Mouse (Mus musculus): ENCODE results near the gene Casp12. TPM values are rescaled to one million over a fixed set of nuclear protein-coding genes. Genes with fewer than 3 reads are reported as not detected.

Casp12 gene
- 4.8 and 7.9 TPM in 2 replicates for polyA plus RNA-seq (2014; fragmentation: Nextera tagmentation; extraction: Ambion mirVana)

DNA sequence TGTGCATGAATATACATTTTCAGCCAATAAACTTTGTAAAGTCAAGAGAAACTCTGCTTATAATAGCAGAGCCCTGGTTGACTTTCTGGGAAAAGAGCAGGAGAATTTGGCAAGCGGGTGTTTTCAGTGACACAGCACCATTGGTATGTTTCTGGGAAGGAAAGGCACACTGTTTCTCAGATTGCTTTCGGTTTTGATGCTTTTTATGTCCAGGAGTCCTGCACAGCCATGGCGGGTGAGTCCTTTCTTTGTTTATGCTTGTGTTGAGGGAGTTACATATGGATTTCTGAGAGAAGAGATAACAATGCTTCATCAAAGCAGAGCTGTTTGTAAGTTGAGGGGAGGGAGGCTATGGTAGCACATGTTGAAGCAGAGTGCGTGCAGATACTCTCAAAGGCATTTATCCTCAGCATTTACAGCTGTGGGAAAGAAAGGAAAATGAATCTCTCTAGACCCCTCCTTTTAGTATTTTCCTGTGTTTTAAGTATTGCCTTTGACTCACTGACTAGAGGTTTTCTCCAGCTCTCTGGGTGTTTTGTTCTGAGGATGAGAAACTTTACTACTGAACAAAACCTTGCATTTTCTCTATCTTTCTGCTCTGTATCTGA is at the start of gene Casp12:
Gene Casp12, plus strand, starts transcription at position 140 of the 608 bp plus-strand sequence.
- Histone ChIP-seq H3K4me3 (ENCODE audit: low read depth, low read length) (no peak within 1 kb of the TSS), H3K9me3 (ENCODE audit: control insufficient read depth, low read length) (no peaks in the 10 kb centered on the region), H3K27ac (replicated peaks; ENCODE audit: low read depth, low read length) (no peak within 1 kb of the TSS), H3K9ac (ENCODE audit: low read depth, low read length) (no peak within 1 kb of the TSS), H3K27me3 (replicated peaks; ENCODE audit: control insufficient read depth, insufficient read depth, low read length) (no peaks in the 10 kb centered on the region), H3K36me3 (ENCODE audit: control insufficient read depth, insufficient read depth, low read length) (no peaks in the 10 kb centered on the region), H3K4me2 (ENCODE audit: low read depth, low read length) (no peak within 1 kb of the TSS), H3K4me1 (ENCODE audit: control insufficient read depth, insufficient read depth, low read length) (no peaks in the 10 kb centered on the region)
- WGBS, result 58% methylated on average over 4 of the region's 4 CpGs
- DNase-seq (ENCODE audit: low spot score) (peak; percentile 17), ATAC-seq (ENCODE audit: low read depth) (no peak)

DNA sequence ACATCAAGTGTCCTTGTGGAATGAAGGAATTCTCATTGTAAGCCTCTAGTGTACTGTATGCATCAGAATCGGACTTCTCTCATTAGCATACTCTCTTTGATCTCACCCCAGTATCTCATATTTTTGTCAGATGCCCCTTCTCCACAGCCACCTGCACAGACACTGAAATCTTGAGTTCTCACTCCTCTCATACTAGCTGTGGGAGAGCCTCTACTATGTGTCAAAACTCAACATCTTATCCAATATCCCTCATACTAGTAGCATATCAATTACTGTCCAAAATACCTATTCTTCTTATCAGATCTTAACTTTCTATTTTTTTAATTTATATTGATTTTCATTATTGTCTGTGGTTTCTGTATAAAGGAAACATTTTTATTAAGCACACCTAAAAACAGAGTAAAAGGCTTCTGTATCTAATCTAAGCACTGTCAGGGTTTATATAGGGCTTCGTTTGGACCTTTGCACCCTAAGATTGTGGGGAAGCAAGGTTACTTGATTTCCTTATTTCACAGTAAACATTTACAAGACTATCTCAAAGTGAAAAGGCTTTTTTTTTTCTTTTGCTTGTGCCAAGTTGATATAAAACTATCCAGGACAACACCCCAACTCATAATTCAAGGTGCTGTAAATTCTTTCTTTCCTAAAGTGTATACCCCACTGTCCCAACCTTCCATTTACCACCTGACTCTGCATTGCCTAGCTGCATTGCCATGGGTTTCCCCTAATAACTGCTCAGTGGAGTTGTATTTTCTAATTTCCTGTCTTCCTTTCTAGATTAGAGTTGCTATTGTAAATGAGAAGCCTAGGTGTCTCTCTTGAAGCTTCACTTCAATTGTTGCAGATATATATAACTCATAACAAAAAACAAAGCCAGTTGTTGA is 48.6 kb upstream of the Casp12 start:
- Histone ChIP-seq H3K36me3 (ENCODE audit: control insufficient read depth, insufficient read depth, low read length) (no peaks in the 10 kb centered on the region), H3K27me3 (replicated peaks; ENCODE audit: control insufficient read depth, insufficient read depth, low read length) (no peaks in the 10 kb centered on the region), H3K9me3 (ENCODE audit: control insufficient read depth, low read length) (no peaks in the 10 kb centered on the region), H3K4me3 (ENCODE audit: low read depth, low read length) (no peak overlapping the region), H3K4me1 (ENCODE audit: control insufficient read depth, insufficient read depth, low read length) (no peaks in the 10 kb centered on the region), H3K27ac (replicated peaks; ENCODE audit: low read depth, low read length) (no peak overlapping the region), H3K9ac (ENCODE audit: low read depth, low read length) (no peak overlapping the region), H3K4me2 (ENCODE audit: low read depth, low read length) (no peak overlapping the region)
- WGBS, result 70% methylated on average over 2 of the region's 2 CpGs
- no peak for ATAC-seq (ENCODE audit: low read depth)
- DNase-seq (ENCODE audit: low spot score), result no peak

DNA sequence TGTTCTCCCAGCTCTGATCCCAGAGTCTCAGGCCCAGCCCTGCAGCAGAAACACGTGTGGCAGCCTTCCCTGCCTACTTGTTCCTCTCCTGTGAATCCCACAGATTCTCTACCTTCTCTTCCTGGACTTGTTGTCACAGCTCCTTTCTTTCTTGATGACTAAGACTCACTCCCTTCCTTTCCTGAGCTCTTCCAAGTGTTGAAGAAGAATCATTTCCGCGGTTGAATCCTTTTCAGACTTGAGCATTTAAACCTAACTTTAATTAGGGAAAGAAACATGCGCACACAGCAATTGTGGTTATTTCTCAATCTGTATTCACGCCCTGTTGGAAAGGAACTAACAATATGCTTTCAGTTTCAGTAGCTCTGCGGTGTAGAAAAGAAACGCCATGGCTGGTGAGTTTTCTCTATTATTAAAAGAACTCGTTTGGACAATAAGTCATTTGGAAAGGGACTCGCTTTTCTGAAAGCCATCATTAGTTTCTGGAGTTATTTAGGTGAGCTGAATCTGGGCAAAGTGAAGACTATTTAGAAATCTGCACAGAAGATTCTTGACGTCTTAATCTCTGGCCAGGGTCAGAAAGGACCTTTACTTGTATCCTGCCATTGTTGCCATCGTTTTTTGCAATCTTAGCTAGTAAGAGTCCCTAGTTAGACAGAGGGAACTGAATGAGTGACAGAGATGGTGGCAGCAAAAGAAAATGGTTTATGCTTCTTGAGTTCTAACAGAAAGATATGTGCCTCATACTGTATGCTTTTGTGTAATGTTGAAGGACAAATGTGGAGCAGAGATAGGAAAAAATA is 46.7 kb upstream of the Casp12 start, which contains the start of gene Casp1:
Gene Casp1, plus strand, starts transcription at position 189 of the 803 bp plus-strand sequence.
- ATAC-seq (ENCODE audit: low read depth) (no peak), DNase-seq (ENCODE audit: low spot score) (no peak)
- Histone ChIP-seq H3K36me3 (ENCODE audit: control insufficient read depth, insufficient read depth, low read length) (no peaks in the 10 kb centered on the region), H3K27me3 (replicated peaks; ENCODE audit: control insufficient read depth, insufficient read depth, low read length) (no peaks in the 10 kb centered on the region), H3K9ac (ENCODE audit: low read depth, low read length) (no peak within 1 kb of the TSS), H3K4me1 (ENCODE audit: control insufficient read depth, insufficient read depth, low read length) (no peaks in the 10 kb centered on the region), H3K9me3 (ENCODE audit: control insufficient read depth, low read length) (no peaks in the 10 kb centered on the region), H3K4me2 (ENCODE audit: low read depth, low read length) (no peak within 1 kb of the TSS), H3K4me3 (ENCODE audit: low read depth, low read length) (no peak within 1 kb of the TSS), H3K27ac (replicated peaks; ENCODE audit: low read depth, low read length) (no peak within 1 kb of the TSS)
- 75% methylated on average over 11 of the region's 11 CpGs for WGBS

DNA sequence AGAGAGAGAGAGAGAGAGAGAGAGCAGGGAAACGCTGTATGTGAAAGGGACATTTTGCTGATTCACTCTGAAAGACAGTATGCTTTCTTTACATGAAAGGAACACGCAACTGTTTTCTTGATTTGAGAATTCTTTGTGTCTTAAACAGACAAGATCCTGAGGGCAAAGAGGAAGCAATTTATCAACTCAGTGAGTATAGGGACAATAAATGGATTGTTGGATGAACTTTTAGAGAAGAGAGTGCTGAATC is 46.2 kb upstream of the Casp12 start:
- Histone ChIP-seq H3K9ac (ENCODE audit: low read depth, low read length) (no peak overlapping the region), H3K36me3 (ENCODE audit: control insufficient read depth, insufficient read depth, low read length) (no peaks in the 10 kb centered on the region), H3K27ac (replicated peaks; ENCODE audit: low read depth, low read length) (no peak overlapping the region), H3K4me3 (ENCODE audit: low read depth, low read length) (no peak overlapping the region), H3K9me3 (ENCODE audit: control insufficient read depth, low read length) (no peaks in the 10 kb centered on the region), H3K4me2 (ENCODE audit: low read depth, low read length) (no peak overlapping the region), H3K27me3 (replicated peaks; ENCODE audit: control insufficient read depth, insufficient read depth, low read length) (no peaks in the 10 kb centered on the region), H3K4me1 (ENCODE audit: control insufficient read depth, insufficient read depth, low read length) (no peaks in the 10 kb centered on the region)
- no peak for DNase-seq (ENCODE audit: low spot score)
- no peak for ATAC-seq (ENCODE audit: low read depth)
- WGBS, result 69% methylated on average over 2 of the region's 2 CpGs

DNA sequence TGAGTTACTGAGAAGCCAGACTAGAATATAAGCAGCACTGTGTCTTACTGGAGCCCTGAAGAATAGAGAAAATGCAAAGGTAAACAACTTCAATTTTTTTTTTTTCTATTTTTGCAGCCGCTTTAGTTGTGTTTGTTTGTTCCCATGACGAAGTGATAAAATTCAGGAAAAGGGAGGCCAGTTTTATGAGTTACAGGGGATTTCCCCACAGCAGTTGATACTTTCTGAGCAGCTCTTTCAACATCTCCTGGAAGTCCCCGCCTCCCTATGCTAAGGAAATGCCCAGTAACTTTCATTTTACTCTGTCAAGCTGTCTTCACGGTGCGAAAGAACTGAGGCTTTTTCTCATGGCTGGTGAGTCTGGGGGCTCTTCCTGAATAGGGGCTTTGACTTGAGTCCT is 36.7 kb upstream of the Casp12 start, which contains the start of gene Casp4:
Gene Casp4, plus strand, starts transcription at position 268 of the 400 bp plus-strand sequence.
- DNase-seq (ENCODE audit: low spot score) (no peak), ATAC-seq (ENCODE audit: low read depth) (no peak)
- no peaks in the 10 kb centered on the region for H3K4me1 ChIP-seq (ENCODE audit: control insufficient read depth, insufficient read depth, low read length)
- H3K4me3 ChIP-seq (ENCODE audit: low read depth, low read length), result no peak within 1 kb of the TSS
- WGBS, result 64% methylated on average over 5 of the region's 5 CpGs
- no peak within 1 kb of the TSS for H3K9ac ChIP-seq (ENCODE audit: low read depth, low read length)
- H3K27me3 ChIP-seq (replicated peaks; ENCODE audit: control insufficient read depth, insufficient read depth, low read length), result no peaks in the 10 kb centered on the region
- no peak within 1 kb of the TSS for H3K4me2 ChIP-seq (ENCODE audit: low read depth, low read length)
- H3K27ac ChIP-seq (replicated peaks; ENCODE audit: low read depth, low read length), result no peak within 1 kb of the TSS
- H3K36me3 ChIP-seq (ENCODE audit: control insufficient read depth, insufficient read depth, low read length), result no peaks in the 10 kb centered on the region
- H3K9me3 ChIP-seq (ENCODE audit: control insufficient read depth, low read length), result no peaks in the 10 kb centered on the region

DNA sequence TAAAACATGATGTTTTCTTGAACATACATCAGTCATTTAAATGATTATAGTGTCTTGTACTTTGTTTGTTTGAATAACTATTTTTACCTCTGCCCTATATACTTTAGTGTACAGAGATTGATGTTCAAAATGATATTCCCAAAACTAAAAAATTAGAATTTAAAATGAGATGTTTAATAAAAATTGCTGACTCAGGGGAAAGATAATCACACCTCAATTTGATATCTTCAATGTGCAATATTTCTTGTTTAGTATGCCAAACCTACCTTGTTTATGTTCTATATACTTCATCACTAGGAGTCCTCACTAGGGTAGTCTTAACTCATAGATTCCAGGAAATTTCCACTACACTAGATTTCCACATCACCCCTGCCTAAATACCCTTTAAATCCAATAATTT is 35.1 kb upstream of the Casp12 start:
- H3K4me2 ChIP-seq (ENCODE audit: low read depth, low read length), result no peak overlapping the region
- ATAC-seq (ENCODE audit: low read depth) (no peak), DNase-seq (ENCODE audit: low spot score) (no peak)
- no peaks in the 10 kb centered on the region for H3K9me3 ChIP-seq (ENCODE audit: control insufficient read depth, low read length)
- H3K9ac ChIP-seq (ENCODE audit: low read depth, low read length), result no peak overlapping the region
- no peaks in the 10 kb centered on the region for H3K27me3 ChIP-seq (replicated peaks; ENCODE audit: control insufficient read depth, insufficient read depth, low read length)
- no peaks in the 10 kb centered on the region for H3K36me3 ChIP-seq (ENCODE audit: control insufficient read depth, insufficient read depth, low read length)
- H3K4me1 ChIP-seq (ENCODE audit: control insufficient read depth, insufficient read depth, low read length), result no peaks in the 10 kb centered on the region
- no peak overlapping the region for H3K4me3 ChIP-seq (ENCODE audit: low read depth, low read length)
- H3K27ac ChIP-seq (replicated peaks; ENCODE audit: low read depth, low read length), result no peak overlapping the region

DNA sequence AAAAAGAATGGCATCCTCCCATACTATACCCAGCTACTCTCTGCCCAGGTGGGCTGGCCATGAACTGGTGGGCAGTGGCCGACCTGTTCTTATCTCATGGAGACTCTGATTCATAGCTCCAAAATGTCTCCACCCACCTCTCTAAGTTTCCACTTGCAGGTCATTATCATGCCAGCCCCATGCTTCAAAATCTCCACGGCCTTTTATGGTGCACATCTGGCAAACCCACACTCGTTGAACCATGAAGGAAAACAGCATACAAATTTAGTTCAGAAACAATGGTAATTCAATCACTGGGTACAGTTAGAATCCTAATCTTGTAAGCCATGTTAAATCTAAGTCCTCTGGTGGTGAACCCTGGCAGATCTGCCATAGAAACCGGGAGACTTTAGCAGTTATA is 33.8 kb upstream of the Casp12 start:
- H3K4me1 ChIP-seq (ENCODE audit: control insufficient read depth, insufficient read depth, low read length), result no peaks in the 10 kb centered on the region
- no peak overlapping the region for H3K9ac ChIP-seq (ENCODE audit: low read depth, low read length)
- ATAC-seq (ENCODE audit: low read depth) (no peak), DNase-seq (ENCODE audit: low spot score) (no peak)
- H3K36me3 ChIP-seq (ENCODE audit: control insufficient read depth, insufficient read depth, low read length), result no peaks in the 10 kb centered on the region
- H3K4me2 ChIP-seq (ENCODE audit: low read depth, low read length), result no peak overlapping the region
- no peaks in the 10 kb centered on the region for H3K27me3 ChIP-seq (replicated peaks; ENCODE audit: control insufficient read depth, insufficient read depth, low read length)
- WGBS, result 74% methylated on average over 4 of the region's 4 CpGs
- H3K27ac ChIP-seq (replicated peaks; ENCODE audit: low read depth, low read length), result no peak overlapping the region
- H3K9me3 ChIP-seq (ENCODE audit: control insufficient read depth, low read length), result no peaks in the 10 kb centered on the region
- H3K4me3 ChIP-seq (ENCODE audit: low read depth, low read length), result no peak overlapping the region

DNA sequence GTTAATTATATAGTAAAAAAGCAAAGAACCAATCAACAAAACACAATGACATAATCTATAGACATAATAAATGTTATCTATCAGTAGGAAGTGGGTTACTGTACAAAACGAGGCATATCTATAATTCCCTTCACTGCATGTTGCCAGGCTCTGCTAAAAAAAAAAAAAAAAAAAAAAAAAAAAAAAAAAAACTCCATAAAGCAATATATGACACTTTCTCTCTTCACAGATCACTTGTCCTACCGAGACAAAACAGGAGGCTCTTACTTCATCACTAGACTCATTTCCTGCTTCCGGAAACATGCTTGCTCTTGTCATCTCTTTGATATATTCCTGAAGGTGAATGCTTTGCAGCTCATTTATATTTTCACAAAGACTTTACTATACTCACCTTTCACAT is 17.0 kb upstream of the Casp12 start:
- Histone ChIP-seq H3K9ac (ENCODE audit: low read depth, low read length) (no peak overlapping the region), H3K4me2 (ENCODE audit: low read depth, low read length) (no peak overlapping the region), H3K36me3 (ENCODE audit: control insufficient read depth, insufficient read depth, low read length) (no peaks in the 10 kb centered on the region), H3K9me3 (ENCODE audit: control insufficient read depth, low read length) (no peaks in the 10 kb centered on the region), H3K27me3 (replicated peaks; ENCODE audit: control insufficient read depth, insufficient read depth, low read length) (no peaks in the 10 kb centered on the region), H3K27ac (replicated peaks; ENCODE audit: low read depth, low read length) (no peak overlapping the region), H3K4me3 (ENCODE audit: low read depth, low read length) (no peak overlapping the region), H3K4me1 (ENCODE audit: control insufficient read depth, insufficient read depth, low read length) (no peaks in the 10 kb centered on the region)
- 72% methylated on average over 3 of the region's 3 CpGs for WGBS
- ATAC-seq (ENCODE audit: low read depth) (no peak), DNase-seq (ENCODE audit: low spot score) (no peak)
